Mouse (Mus musculus): Measurements from ENCODE around the gene Cln5. TPM values are rescaled to one million over a fixed set of nuclear protein-coding genes. Genes with fewer than 3 reads are reported as not detected.
A peak's percentile ranks its signal among the peaks of the same experiment; 100 is the strongest.

Gene Cln5
- total RNA-seq (2015; ENCODE audit: low replicate concordance) (14.4 and 17.6 TPM in 2 replicates), total RNA-seq (2017; ENCODE audit: low replicate concordance) (8.9 and 11.4 TPM in 2 replicates)

DNA sequence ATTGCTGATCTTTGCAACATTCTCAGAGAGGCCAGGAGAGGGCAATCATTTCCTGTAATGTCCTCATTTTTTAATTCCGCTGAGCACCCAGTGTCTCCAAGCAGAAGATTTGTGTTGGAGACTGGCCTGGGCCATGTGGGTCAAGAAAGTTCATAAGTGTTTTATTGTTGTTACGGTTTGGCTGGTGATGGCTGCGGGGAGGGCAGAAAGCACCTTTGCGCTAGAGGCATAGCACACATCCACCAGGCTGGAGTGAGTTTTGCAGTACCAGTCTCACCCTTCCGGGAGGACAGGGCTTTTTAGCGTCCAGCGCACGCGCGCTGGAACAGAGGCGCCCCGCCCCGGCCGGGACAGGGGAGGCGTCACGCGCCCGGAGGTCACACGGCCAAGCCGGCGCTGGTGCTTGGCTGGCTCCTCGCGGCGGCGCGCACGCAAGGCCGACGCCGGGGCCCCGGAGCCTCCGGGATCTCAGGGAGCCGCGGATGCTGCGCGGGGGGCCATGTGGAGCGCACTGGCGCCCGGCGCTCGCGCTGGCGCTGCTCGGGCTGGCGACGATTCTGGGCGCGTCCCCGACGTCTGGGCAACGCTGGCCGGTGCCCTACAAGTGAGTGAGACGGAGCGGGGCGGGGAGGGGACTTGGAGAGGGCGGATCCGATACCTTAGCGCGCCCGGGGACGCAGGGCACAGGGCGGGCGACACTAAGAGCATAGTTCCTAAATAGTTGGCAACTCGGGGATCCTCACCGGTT, at the start of gene Cln5:
Gene Cln5, plus strand, starts transcription at position 353 of the 748 bp plus-strand sequence.
- peak; percentile 92 for ATAC-seq (replicated peaks; ENCODE audit: low FRiP score, poor library complexity, severe bottlenecking)

DNA sequence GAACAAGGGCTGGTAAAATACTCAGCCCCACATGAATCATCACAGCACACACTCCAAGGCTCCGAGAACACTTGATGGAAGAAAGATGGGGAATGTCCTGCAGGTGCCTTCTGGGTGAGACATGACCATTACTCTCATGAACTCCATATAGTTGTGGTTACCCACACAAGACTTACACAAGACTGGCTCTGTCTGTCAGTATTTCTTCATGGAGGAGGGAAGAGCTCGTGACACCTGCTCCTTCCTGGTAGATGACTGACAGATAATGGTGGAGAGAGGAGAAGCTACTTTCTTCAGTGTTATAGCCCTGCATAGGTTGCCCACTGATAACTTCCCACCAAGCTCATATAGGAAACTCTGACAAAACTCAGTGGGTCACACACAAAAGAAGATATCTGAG, 40.8 kb upstream of the Cln5 start:
- ATAC-seq (replicated peaks; ENCODE audit: low FRiP score, poor library complexity, severe bottlenecking) = no peak

DNA sequence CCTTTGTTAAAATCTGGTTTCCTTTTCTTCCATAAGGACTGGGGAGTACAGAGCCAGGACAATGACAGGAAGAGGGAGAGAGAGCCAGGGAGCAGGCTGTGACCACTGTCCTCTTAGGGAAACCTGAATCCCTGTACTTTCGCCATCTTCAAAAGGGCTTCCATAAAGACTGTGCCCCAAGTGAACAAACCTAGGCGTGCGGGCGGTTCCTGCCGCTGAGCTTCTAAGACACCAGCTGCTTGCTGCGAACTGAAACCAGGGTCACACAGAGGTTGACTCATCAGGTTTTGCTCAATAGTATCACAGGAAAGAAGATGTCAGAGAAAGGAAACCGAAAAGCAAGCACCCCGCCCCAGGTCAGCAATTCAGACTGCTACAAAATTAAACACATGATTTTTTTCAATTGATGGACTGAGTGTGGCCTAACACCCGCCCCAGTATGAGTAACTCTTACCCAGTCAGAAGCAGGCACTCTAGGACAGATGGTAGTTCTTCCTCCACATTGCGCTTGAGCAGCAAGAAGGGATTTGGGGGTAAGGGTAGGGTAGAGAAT, 36.7 kb upstream of the Cln5 start:
- no peak for ATAC-seq (replicated peaks; ENCODE audit: low FRiP score, poor library complexity, severe bottlenecking)

DNA sequence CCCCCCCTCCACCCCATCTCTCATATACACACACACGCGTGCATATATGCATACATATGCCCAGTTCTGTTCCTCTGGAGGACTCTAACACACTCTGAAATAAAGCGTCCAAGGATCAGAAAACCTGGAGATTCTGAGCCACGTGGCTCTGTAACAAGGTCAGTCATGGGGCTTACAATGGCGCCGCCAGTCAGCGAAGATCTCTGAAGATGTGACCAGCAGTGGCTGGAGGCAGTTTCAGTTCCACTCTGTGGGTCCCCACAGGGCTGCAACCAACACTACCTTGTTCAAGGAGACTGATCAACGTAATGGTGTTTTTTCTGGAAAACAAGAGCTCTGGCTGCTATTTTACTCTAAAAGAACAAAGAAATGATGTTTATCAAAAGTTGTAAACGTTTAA, 35.9 kb upstream of the Cln5 start:
- ATAC-seq (replicated peaks; ENCODE audit: low FRiP score, poor library complexity, severe bottlenecking) = no peak

DNA sequence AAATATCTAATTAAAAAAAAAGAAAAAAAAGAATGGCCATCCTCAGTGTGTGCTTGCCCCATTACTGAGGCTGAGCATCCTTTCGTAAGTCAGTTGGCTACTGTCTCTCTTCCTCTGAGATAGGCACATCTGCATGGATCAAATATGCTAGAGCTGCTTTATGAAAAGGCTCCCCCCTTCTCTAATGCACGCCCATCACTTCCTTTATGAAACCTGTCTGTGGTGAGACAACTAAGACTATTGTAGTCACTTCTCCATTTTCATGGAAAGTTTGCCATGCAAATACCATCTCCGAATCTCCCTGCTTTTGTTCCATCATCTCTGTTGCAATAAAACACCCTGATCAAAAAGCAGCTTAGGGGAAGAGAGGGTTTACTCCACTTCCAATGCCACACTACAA, 33.0 kb upstream of the Cln5 start:
- ATAC-seq (replicated peaks; ENCODE audit: low FRiP score, poor library complexity, severe bottlenecking) = no peak

DNA sequence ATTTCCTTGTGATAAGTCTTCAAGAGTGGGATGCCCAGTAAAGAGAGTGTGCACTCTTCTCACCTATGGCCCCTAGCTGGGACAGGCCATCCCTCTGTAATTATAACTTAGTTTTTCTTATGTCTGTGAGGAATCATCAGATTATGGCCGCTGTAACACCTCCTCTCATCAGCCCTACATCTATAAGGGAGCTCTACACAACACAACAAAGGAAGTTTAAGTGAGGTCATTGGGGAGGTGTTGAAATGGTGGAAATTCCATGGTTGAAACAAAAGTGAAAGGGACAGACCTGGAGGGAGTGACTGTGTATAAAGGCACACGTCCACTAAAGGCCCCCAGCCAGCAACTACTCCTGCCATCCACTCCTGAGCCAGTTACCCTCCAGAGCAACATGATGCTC, 23.3 kb upstream of the Cln5 start, which contains the start of gene Acod1:
Gene Acod1, plus strand, starts transcription at position 301 of the 400 bp plus-strand sequence.
- no peak for ATAC-seq (replicated peaks; ENCODE audit: low FRiP score, poor library complexity, severe bottlenecking)

DNA sequence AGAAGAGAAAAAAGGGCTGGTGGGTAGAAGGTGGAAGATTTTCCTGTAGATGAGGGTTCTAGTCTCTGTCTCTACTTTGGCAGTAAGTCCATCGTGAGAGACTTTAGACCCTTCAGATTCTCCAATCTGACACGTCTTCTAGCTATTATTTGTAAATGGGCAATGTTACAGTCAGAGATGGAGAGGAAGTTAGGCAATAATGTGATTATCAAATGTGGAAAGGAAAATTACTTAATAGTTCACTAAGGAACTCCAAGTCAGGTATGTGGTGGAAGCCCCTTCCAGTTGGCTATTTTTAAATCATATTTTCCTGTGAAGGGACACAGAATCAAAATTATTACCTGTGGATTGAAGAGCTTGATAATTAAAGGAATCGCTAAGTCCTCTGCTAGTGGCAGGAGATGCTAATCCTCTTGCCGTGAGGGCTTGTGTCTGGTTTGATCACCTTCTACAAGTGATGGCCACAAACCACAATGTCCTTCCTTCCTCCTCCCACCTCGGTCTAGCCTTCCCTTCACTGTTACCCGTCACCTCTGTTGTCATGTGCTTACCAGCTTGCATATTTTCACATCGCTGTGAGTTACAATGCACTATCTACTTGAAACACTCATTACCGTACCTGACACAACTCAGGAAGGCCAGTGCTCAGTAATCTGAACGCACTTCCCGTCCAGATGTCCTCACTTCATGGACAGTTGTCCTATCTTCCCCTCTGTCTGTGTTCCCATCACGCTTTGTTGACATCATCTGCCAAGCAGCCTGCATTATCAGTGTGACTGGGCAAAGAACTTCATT, 21.5 kb upstream of the Cln5 start:
- no peak for ATAC-seq (replicated peaks; ENCODE audit: low FRiP score, poor library complexity, severe bottlenecking)

DNA sequence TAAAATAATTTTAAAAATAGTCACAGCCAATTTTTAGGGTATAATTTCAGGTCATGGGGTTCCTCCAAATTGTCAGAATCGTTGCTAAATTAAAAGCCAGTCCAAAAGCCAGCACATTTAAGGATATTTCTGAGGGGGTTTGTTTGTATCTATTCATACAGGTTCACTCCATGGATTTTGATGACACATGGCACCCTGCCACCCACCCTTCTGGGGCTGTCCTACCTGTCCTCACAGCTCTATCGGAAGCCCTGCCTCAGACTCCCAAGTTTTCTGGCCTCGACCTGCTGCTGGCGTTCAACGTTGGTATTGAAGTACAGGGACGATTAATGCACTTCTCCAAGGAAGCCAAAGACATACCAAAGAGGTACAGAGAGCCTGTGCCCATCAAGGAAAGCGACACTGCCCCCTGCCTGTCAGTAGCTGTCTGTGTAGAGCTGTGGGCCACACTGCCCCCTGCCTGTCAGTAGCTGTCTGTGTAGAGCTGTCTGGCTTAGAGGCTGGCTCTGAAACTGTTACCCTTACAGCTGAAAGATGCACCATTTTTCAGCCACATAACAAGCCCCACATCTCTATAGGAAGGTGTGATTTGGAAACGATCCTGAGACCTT, 18.8 kb upstream of the Cln5 start:
- ATAC-seq (replicated peaks; ENCODE audit: low FRiP score, poor library complexity, severe bottlenecking) = peak; percentile 91

DNA sequence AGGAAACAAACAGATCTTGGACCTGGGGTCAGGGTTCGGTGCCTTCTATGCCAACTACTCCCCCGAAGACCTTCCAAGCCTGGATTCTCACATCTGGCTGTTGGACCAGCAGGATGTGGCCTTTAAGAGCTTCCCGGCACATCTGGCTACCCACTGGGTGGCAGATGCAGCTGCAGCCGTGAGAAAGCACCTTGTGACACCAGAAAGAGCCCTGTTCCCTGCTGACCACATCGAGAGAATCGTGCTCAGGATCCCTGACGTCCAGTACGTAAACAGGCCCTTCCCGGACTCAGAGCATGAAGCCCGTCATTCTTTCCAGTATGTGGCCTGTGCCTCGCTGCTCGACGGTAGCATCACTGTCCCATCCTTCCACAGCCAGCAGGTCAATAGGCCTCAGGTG, 15.3 kb upstream of the Cln5 start:
- ATAC-seq (replicated peaks; ENCODE audit: low FRiP score, poor library complexity, severe bottlenecking) = no peak

DNA sequence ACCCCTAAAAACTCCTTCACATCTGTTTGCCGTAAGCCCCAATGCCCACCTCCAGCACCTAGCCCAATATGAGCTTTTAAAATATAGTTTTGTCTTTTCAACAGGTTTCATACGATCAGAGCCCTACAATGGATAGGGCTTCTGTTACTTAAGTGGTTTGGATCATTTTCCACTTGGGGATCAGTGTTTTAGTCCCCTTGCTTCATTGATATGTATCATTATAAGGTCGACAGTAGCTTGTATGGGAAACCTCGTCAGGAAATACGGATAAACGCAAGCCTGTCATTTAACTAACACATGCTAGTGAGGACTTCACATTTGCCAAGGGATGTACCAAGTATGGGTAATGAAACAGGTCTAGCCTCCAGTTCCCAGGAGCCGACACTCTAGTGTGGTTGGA, 13.4 kb upstream of the Cln5 start:
- ATAC-seq (replicated peaks; ENCODE audit: low FRiP score, poor library complexity, severe bottlenecking) = no peak

DNA sequence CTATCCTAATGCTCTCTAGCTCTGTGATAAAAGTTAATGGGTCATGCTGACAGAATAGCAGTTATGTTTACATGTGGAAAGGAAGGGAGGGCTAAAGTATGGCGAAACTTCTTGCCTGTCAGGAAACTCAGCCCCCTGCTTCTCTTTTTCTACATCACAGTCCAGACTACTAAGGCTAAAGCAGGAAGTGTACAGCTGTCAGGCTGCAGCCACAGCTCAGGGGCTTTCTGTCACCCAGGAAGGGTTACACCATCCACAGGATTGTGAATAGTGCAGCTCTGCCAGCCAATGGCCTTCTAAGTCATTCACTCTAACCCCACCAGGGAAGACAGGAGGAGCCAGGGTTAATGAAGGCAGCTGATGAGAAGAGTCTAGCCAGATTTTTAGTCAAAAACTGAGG, 11.0 kb upstream of the Cln5 start:
- ATAC-seq (replicated peaks; ENCODE audit: low FRiP score, poor library complexity, severe bottlenecking) = no peak

DNA sequence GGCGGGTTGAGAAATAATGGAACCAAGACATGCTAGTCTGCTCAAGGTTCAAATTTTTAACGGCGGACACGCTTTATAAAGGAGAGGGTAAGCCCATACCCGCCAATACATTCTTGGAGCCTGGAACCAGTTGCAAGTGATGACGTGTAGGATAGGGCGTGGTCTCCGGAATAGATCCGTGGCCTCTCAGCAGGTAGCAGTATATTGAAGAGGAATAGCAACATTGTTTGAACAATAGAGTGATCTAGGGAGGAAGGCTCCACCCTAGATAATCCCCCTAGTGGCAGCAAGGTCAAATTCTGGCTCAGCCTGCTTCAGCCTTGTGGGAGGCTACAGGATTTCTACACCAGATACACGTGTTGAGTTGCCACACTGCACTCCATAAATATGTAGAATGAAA, 10.5 kb upstream of the Cln5 start:
- no peak for ATAC-seq (replicated peaks; ENCODE audit: low FRiP score, poor library complexity, severe bottlenecking)

DNA sequence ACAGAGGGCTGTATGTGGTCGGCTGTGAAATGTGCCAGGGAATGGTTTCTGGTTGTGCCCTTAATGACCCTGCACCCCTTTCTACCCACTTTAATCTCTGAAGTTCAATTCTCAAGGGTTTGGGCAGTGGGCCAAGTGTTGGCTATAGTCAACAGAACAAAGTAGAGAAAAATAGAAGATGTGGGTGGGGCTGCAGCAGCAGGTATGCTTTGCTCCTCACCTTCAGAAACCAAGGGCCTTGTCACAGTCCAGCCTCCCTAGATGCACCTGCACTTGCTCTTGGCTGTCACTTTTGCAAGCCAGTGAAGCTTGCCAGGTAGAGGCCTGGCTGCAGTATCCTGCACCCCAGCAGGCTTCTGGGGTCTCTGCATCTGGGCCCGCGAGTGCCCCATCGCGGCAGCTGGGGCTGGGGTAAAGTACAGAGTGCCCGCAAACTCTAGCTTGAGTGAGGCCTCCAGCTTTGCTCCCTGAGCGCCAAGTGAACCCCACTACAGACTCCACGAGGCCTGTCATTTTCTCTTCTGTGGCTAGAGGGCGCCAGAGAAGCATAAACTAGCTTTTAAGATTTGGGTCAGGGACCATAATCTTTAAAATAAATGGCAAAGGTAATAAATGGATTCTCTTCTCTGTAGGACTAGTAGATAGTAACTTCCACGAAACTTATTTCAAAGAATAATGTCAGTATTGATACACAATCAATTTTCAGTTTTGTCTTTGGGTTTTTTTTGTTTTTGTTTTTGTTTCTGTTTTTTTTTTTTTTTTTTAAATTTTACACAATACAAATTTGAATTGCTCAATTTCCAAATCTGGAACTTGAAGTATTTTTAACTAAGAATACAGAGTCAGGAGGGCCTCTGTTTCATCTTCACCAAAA, 4.5 kb upstream of the Cln5 start:
- ATAC-seq (replicated peaks; ENCODE audit: low FRiP score, poor library complexity, severe bottlenecking) = no peak

DNA sequence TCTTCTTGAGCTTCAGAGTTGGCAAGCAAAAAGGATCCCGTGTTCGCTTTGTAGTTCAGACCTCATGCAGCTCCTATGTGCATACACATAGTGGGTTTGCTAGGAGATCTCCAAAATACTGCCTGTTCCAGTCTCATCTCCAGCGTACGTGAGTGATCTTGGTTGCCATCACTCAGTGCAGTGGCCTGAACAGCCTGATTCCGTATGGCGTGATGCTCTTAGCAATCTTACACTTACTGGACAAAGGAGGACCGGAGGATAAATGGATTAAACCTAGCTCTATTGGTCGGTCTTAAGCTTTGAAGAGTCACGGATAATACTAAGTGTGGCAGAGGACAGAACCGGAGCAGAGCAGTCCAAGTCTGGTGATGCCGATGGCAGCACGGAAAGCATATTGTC, 552 bp upstream of the Cln5 start:
- peak; percentile 1; the same call in 1 of the 2 replicates for ATAC-seq (replicated peaks; ENCODE audit: low FRiP score, poor library complexity, severe bottlenecking)

DNA sequence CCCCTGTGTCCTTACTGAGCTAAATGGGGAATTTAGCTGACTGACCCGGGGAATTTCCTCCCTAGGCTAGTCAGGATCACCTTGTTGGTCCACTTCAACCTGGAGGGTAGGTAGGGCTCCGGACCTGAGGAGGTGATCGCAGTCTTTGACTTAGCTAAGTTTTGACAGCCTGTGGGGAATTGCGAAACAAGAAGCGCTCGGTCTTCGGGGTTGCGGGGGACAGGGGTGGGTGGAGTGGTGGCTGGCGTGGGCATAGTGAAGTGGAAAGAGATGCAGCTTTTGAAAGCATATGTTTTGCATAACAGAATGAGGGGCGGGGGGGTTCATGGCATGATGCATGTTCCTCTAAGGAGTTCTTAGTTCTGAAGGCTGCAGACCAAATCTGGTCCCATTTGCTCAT, 774 bp downstream of the Cln5 start:
- peak; percentile 9; the same call in 1 of the 2 replicates for ATAC-seq (replicated peaks; ENCODE audit: low FRiP score, poor library complexity, severe bottlenecking)

DNA sequence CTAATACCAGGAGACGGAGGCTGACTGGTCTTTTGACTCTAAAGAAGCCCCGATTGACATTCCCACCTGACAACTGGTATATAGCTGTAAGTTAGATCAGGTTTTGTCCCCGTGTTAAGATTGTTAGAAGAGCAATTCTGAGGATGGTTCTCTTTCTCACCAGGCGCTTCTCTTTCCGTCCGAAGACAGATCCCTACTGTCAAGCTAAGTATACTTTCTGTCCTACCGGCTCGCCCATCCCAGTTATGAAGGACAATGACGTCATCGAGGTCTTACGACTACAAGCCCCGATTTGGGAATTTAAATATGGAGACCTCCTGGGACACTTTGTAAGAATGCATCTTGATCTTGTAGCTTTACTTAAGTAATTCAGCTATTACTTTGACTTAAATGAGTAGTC, 1.5 kb downstream of the Cln5 start:
- ATAC-seq (replicated peaks; ENCODE audit: low FRiP score, poor library complexity, severe bottlenecking) = no peak

DNA sequence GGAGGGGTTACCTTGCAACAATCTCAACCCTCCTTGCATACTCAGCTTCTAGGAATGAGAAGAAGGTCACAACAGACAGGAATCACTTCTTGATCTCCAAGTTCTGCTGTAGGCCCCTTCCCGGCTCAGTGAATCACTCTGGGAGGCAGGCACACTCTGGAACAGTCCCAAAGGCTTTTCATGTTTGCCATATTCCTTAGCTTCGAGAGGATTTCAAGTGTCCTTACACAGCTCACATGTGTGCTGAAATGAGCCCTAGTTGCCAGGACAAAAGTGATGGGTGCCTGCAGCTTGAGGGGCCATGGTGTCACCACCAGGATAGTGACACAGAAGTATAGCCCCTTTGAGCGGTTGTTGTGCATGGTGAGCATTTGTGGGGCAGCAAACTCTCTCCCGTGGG, 2.7 kb downstream of the Cln5 start:
- ATAC-seq (replicated peaks; ENCODE audit: low FRiP score, poor library complexity, severe bottlenecking) = no peak

DNA sequence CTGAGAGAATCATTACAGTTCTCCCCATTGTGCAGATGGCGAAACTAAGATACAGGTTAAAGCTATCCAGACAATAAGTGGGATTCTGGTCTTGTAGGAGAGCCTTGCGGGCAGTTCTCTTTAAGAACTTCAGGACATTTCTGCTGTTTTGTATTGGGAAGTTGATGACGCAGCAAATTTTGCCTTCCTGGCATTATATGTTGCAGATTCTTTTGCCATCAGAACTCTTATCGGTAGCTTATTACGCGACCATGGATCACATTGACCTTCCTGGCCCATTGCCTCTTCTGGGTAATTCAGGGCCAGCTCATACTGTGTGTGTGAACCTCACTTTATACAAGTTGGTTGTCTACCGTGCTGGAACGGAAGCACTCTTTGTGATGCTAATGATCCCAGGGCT, 3.8 kb downstream of the Cln5 start:
- no peak for ATAC-seq (replicated peaks; ENCODE audit: low FRiP score, poor library complexity, severe bottlenecking)

DNA sequence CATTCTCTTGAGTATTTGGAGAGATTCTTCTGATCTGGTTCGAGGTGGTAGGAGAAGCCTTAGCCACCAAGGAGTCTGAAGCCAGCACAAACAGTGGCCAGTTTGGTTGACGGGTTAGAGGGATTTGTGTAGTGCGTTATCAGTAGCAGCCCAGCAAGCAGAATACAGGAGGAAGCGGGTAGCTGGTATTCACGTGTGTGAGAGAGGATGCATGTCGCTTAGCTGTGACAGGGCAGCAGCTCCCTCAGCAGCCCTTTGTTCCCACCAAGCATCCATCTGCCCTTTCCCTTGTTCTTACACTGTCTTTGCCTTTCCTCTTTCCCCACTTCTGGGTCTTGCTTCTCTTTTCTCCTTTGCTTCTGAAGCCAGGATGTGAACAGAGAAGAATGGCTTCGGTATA, 5.2 kb downstream of the Cln5 start:
- no peak for ATAC-seq (replicated peaks; ENCODE audit: low FRiP score, poor library complexity, severe bottlenecking)
